Mouse (Mus musculus) intestine, embryonic 14.5 days (tissue): Measurements from ENCODE around the gene Phf24. TPM values are rescaled to one million over a fixed set of nuclear protein-coding genes. Genes with fewer than 3 reads are reported as not detected.
A peak's percentile ranks its signal among the peaks of the same experiment; 100 is the strongest.

Experiments used
- ATAC-seq: fragments of 200-750 bp; cut with Nextera tagmentation; replicated peaks from 2 replicates; pipeline ENCODE4 v1.8.0; 2017; ENCODE audit warnings: low read depth, moderate number of reproducible peaks, moderate TSS enrichment, moderate library complexity; ENCODE audit not compliant: low FRiP score, low TSS enrichment
- DNase-seq: peaks from one replicate; pipeline ENCODE4 v3.0.0-alpha.2; 2018; ENCODE audit warnings: low spot score
- H3K27ac ChIP-seq: fragments of 300-500 bp; sonication (generic); 2 replicates; pipeline ENCODE4 v1.5.1; 2014; ENCODE audit warnings: low read depth, mild to moderate bottlenecking, control low read depth
- H3K27me3 ChIP-seq: fragments of 300-500 bp; sonication (generic); replicated peaks from 2 replicates; pipeline ENCODE4 v1.6.1; 2014; ENCODE audit warnings: low read length, control low read depth; ENCODE audit not compliant: control insufficient read depth, insufficient read depth
- H3K36me3 ChIP-seq: fragments of 300-500 bp; sonication (generic); 2 replicates; pipeline ENCODE4 v1.6.1; 2014; ENCODE audit warnings: low read length, control low read depth; ENCODE audit not compliant: control insufficient read depth, insufficient read depth
- H3K4me1 ChIP-seq: fragments of 300-500 bp; sonication (generic); replicated peaks from 2 replicates; pipeline ENCODE4 v1.6.1; 2014; ENCODE audit warnings: low read length, control low read depth, mixed read lengths; ENCODE audit not compliant: control insufficient read depth, insufficient read depth
- H3K4me2 ChIP-seq: fragments of 300-500 bp; sonication (generic); 2 replicates; pipeline ENCODE4 v1.6.1; 2014; ENCODE audit warnings: low read length
- H3K4me3 ChIP-seq: fragments of 300-500 bp; sonication (generic); 2 replicates; pipeline ENCODE4 v1.5.1; 2014; ENCODE audit warnings: low read depth, low read length, control low read depth, mixed read lengths
- H3K9ac ChIP-seq: fragments of 300-500 bp; sonication (generic); 2 replicates; pipeline ENCODE4 v1.6.1; 2014; ENCODE audit warnings: mild to moderate bottlenecking, low read length
- H3K9me3 ChIP-seq: fragments of 300-500 bp; sonication (generic); 2 replicates; pipeline ENCODE4 v1.6.1; 2016; ENCODE audit warnings: low read length, control low read depth; ENCODE audit not compliant: control insufficient read depth
- WGBS: fragments of 180-500 bp; shearing (Covaris S2); extraction: QIAGEN DNeasy Blood & Tissue Kit; methylation state at CpG from one replicate; pipeline ENCODE4 v1.1.7; 2014; 5-methylcytosine and 5-hydroxymethylcytosine counted together
- polyA plus RNA-seq: library from polyadenylated mRNA; unstranded; fragments of >200 nt; fragmentation: Nextera tagmentation; extraction: Ambion mirVana; gene quantifications from 2 replicates; pipeline ENCODE4 v1.2.1, GENCODE M21; 2014

The Phf24 gene
- polyA plus RNA-seq, 1 experiment from 2014 or later: 1.6 TPM

GRCm38 (mm10) chr4:42902174-42902573 is 14.3 kb upstream of the Phf24 start:
- DNase-seq: peak; percentile 49
- H3K27ac ChIP-seq: no peak overlapping the region
- no peaks in the 10 kb centered on the region for H3K4me1 ChIP-seq
- no peak overlapping the region for H3K9ac ChIP-seq
- no peaks in the 10 kb centered on the region for H3K36me3 ChIP-seq
- no peak overlapping the region for H3K4me3 ChIP-seq
- 56% methylated on average over 9 of the region's 9 CpGs for WGBS
- H3K4me2 ChIP-seq: no peak overlapping the region
- no peak for ATAC-seq
- no peaks in the 10 kb centered on the region for H3K9me3 ChIP-seq
- no peaks in the 10 kb centered on the region for H3K27me3 ChIP-seq

- H3K27me3 ChIP-seq: no peaks in the 10 kb centered on the region
- H3K27ac ChIP-seq: no peak overlapping the region
- H3K36me3 ChIP-seq: no peaks in the 10 kb centered on the region
- ATAC-seq (no peak), DNase-seq (peak; percentile 39)
- WGBS: 90% methylated on average over 5 of the region's 5 CpGs
- H3K4me1 ChIP-seq: no peaks in the 10 kb centered on the region
- no peak overlapping the region for H3K4me2 ChIP-seq
- H3K4me3 ChIP-seq: no peak overlapping the region
- H3K9ac ChIP-seq: no peak overlapping the region
- no peaks in the 10 kb centered on the region for H3K9me3 ChIP-seq
Measured at GRCm38 (mm10) chr4:42902730-42903129, 13.7 kb upstream of the Phf24 start.

GRCm38 (mm10) chr4:42903942-42904341 is 12.5 kb upstream of the Phf24 start:
- DNase-seq (peak; percentile 10), ATAC-seq (no peak)
- no peak overlapping the region for H3K9ac ChIP-seq
- no peak overlapping the region for H3K4me2 ChIP-seq
- no peak overlapping the region for H3K4me3 ChIP-seq
- H3K9me3 ChIP-seq: no peaks in the 10 kb centered on the region
- WGBS: 42% methylated on average over 1 of the region's 1 CpGs
- H3K27me3 ChIP-seq: no peaks in the 10 kb centered on the region
- no peaks in the 10 kb centered on the region for H3K4me1 ChIP-seq
- H3K36me3 ChIP-seq: no peaks in the 10 kb centered on the region
- H3K27ac ChIP-seq: no peak overlapping the region

- Histone ChIP-seq H3K36me3 (no peaks in the 10 kb centered on the region), H3K9me3 (no peaks in the 10 kb centered on the region), H3K27me3 (no peaks in the 10 kb centered on the region), H3K9ac (no peak overlapping the region), H3K4me2 (no peak overlapping the region), H3K27ac (no peak overlapping the region), H3K4me3 (no peak overlapping the region), H3K4me1 (no peaks in the 10 kb centered on the region)
- ATAC-seq (no peak), DNase-seq (peak; percentile 12)
- 91% methylated on average over 3 of the region's 3 CpGs for WGBS
Measured at GRCm38 (mm10) chr4:42904523-42904922, 11.9 kb upstream of the Phf24 start.

GRCm38 (mm10) chr4:42904966-42905365 is 11.5 kb upstream of the Phf24 start:
- WGBS: 83% methylated on average over 6 of the region's 6 CpGs
- Histone ChIP-seq H3K27ac (no peak overlapping the region), H3K9ac (no peak overlapping the region), H3K27me3 (no peaks in the 10 kb centered on the region), H3K36me3 (no peaks in the 10 kb centered on the region), H3K9me3 (no peaks in the 10 kb centered on the region), H3K4me1 (no peaks in the 10 kb centered on the region), H3K4me2 (no peak overlapping the region), H3K4me3 (no peak overlapping the region)
- DNase-seq (peak; percentile 36), ATAC-seq (no peak)

- DNase-seq (peak; percentile 36), ATAC-seq (no peak)
- peaks cover 8% of the 10 kb centered on the region; the same call in 1 of the 2 replicates for H3K4me1 ChIP-seq
- H3K36me3 ChIP-seq: no peaks in the 10 kb centered on the region
- H3K9me3 ChIP-seq: no peaks in the 10 kb centered on the region
- no peak overlapping the region for H3K4me3 ChIP-seq
- WGBS: 45% methylated on average over 10 of the region's 10 CpGs
- no peak overlapping the region for H3K9ac ChIP-seq
- no peak overlapping the region for H3K4me2 ChIP-seq
- no peak overlapping the region for H3K27ac ChIP-seq
- H3K27me3 ChIP-seq: peaks cover 45% of the 10 kb centered on the region
Measured at GRCm38 (mm10) chr4:42913391-42913790, 3.1 kb upstream of the Phf24 start.

- DNase-seq: peak; percentile 41
- 78% methylated on average over 12 of the region's 12 CpGs for WGBS
- H3K27me3 ChIP-seq: peaks cover 53% of the 10 kb centered on the region
Measured at GRCm38 (mm10) chr4:42915311-42915710, 1.1 kb upstream of the Phf24 start.

GRCm38 (mm10) chr4:42915966-42916365 is 494 bp upstream of the Phf24 start:
- Histone ChIP-seq H3K4me2 (no peak overlapping the region), H3K9me3 (no peaks in the 10 kb centered on the region), H3K27me3 (peaks cover 53% of the 10 kb centered on the region), H3K4me3 (no peak overlapping the region), H3K4me1 (peaks cover 8% of the 10 kb centered on the region; the same call in 1 of the 2 replicates), H3K36me3 (no peaks in the 10 kb centered on the region), H3K27ac (no peak overlapping the region), H3K9ac (no peak overlapping the region)
- peak; percentile 50 for DNase-seq
- 100% methylated on average over 1 of the region's 1 CpGs for WGBS
- no peak for ATAC-seq

More at GRCm38 (mm10) chr4:42915311-42915710, 1.1 kb upstream of the Phf24 start:
- no peak for ATAC-seq
- H3K27ac ChIP-seq: no peak overlapping the region
- H3K9ac ChIP-seq: no peak overlapping the region
- no peak overlapping the region for H3K4me2 ChIP-seq
- no peak overlapping the region for H3K4me3 ChIP-seq
- no peaks in the 10 kb centered on the region for H3K36me3 ChIP-seq
- peaks cover 8% of the 10 kb centered on the region; the same call in 1 of the 2 replicates for H3K4me1 ChIP-seq
- H3K9me3 ChIP-seq: no peaks in the 10 kb centered on the region

- 2% methylated on average over 25 of the region's 26 CpGs for WGBS
- Histone ChIP-seq H3K4me1 (peaks cover 8% of the 10 kb centered on the region; the same call in 1 of the 2 replicates), H3K9ac (peak overlapping the region; percentile 49), H3K27me3 (peaks cover 53% of the 10 kb centered on the region), H3K9me3 (no peaks in the 10 kb centered on the region), H3K27ac (no peak overlapping the region), H3K4me3 (peak overlapping the region; percentile 56), H3K4me2 (peak overlapping the region; percentile 80), H3K36me3 (no peaks in the 10 kb centered on the region)
- peak; percentile 62 for DNase-seq
- ATAC-seq: no peak
Measured at GRCm38 (mm10) chr4:42917402-42917774, 928 bp downstream of the Phf24 start.
